Mouse (Mus musculus) splenic B cell, adult 2 months (primary cell): ENCODE data around the gene E4f1.
"Not testable (repeated sequence)": the region's sequence is repeated elsewhere in the genome, so short reads cannot be mapped to it uniquely, and the experiment has no call there.

Experiments
- DNase-seq: peaks from one replicate; pipeline ENCODE4 v3.0.0-alpha.2; 2011; ENCODE audit warnings: low read depth, low spot score
- H3K27me3 ChIP-seq: 2 replicates; pipeline ENCODE4 v1.6.1; 2012; ENCODE audit warnings: mild to moderate bottlenecking, low read length, moderate library complexity, mixed read lengths; ENCODE audit not compliant: control insufficient read depth, poor library complexity, insufficient read depth, severe bottlenecking
- H3K36me3 ChIP-seq: 2 replicates; pipeline ENCODE4 v1.6.1; 2012; ENCODE audit warnings: mild to moderate bottlenecking, low read length, moderate library complexity, mixed read lengths; ENCODE audit not compliant: control insufficient read depth, poor library complexity, insufficient read depth, severe bottlenecking

The E4f1 gene

GRCm38 (mm10) chr17:24476022-24476776, 6.1 kb upstream of the E4f1 start:
- peaks cover 8% of the 10 kb centered on the region for H3K36me3 ChIP-seq
- no peaks in the 10 kb centered on the region for H3K27me3 ChIP-seq
- no peak for DNase-seq

GRCm38 (mm10) chr17:24475586-24475985, 5.5 kb upstream of the E4f1 start:
- peaks cover 8% of the 10 kb centered on the region for H3K36me3 ChIP-seq
- DNase-seq: no peak
- H3K27me3 ChIP-seq: no peaks in the 10 kb centered on the region

- DNase-seq: no peak
- Histone ChIP-seq H3K27me3 (no peaks in the 10 kb centered on the region), H3K36me3 (peaks cover 8% of the 10 kb centered on the region)
Observed at GRCm38 (mm10) chr17:24474557-24474956, 4.4 kb upstream of the E4f1 start.

GRCm38 (mm10) chr17:24473612-24474275, 3.6 kb upstream of the E4f1 start, which contains the start of gene Bricd5:
Gene Bricd5, plus strand, starts transcription at chr17:24473884.
- Histone ChIP-seq H3K36me3 (peaks cover 8% of the 10 kb centered on the region), H3K27me3 (no peaks in the 10 kb centered on the region)
- no peak for DNase-seq

- Histone ChIP-seq H3K36me3 (peaks cover 8% of the 10 kb centered on the region), H3K27me3 (no peaks in the 10 kb centered on the region)
- no peak for DNase-seq
Observed at GRCm38 (mm10) chr17:24472512-24472911, 2.4 kb upstream of the E4f1 start.

- H3K36me3 ChIP-seq: peaks cover 5% of the 10 kb centered on the region; the same call in 1 of the 2 replicates
- no peak for DNase-seq
Observed at GRCm38 (mm10) chr17:24470701-24471527, 801 bp upstream of the E4f1 start.

GRCm38 (mm10) chr17:24469336-24469909, 690 bp downstream of the E4f1 start:
- DNase-seq: no peak
- Histone ChIP-seq H3K36me3 (no peaks in the 10 kb centered on the region), H3K27me3 (no peaks in the 10 kb centered on the region)

More at GRCm38 (mm10) chr17:24470701-24471527, 801 bp upstream of the E4f1 start:
- H3K27me3 ChIP-seq: no peaks in the 10 kb centered on the region

GRCm38 (mm10) chr17:24468636-24469246, 1.4 kb downstream of the E4f1 start:
- Histone ChIP-seq H3K36me3 (no peaks in the 10 kb centered on the region), H3K27me3 (no peaks in the 10 kb centered on the region)
- no peak for DNase-seq

- Histone ChIP-seq H3K36me3 (no peaks in the 10 kb centered on the region), H3K27me3 (no peaks in the 10 kb centered on the region)
- peak; percentile 40 for DNase-seq
Observed at GRCm38 (mm10) chr17:24463374-24464133, 6.6 kb downstream of the E4f1 start.

GRCm38 (mm10) chr17:24462932-24463331, 7.2 kb downstream of the E4f1 start:
- H3K36me3 ChIP-seq: no peaks in the 10 kb centered on the region
- DNase-seq: no peak
- H3K27me3 ChIP-seq: no peaks in the 10 kb centered on the region

- no peaks in the 10 kb centered on the region for H3K27me3 ChIP-seq
- H3K36me3 ChIP-seq: no peaks in the 10 kb centered on the region
- peak; percentile 76 for DNase-seq
Observed at GRCm38 (mm10) chr17:24461580-24461979, 8.5 kb downstream of the E4f1 start.

GRCm38 (mm10) chr17:24455523-24456206, 14.4 kb downstream of the E4f1 start:
- DNase-seq, H3K27me3 ChIP-seq, H3K36me3 ChIP-seq: not testable (repeated sequence)

- Histone ChIP-seq H3K36me3 (no peaks in the 10 kb centered on the region), H3K27me3 (no peaks in the 10 kb centered on the region)
- peak; percentile 100 for DNase-seq
Observed at GRCm38 (mm10) chr17:24454756-24455522, 15.2 kb downstream of the E4f1 start.
